In the genomic region with DNA sequence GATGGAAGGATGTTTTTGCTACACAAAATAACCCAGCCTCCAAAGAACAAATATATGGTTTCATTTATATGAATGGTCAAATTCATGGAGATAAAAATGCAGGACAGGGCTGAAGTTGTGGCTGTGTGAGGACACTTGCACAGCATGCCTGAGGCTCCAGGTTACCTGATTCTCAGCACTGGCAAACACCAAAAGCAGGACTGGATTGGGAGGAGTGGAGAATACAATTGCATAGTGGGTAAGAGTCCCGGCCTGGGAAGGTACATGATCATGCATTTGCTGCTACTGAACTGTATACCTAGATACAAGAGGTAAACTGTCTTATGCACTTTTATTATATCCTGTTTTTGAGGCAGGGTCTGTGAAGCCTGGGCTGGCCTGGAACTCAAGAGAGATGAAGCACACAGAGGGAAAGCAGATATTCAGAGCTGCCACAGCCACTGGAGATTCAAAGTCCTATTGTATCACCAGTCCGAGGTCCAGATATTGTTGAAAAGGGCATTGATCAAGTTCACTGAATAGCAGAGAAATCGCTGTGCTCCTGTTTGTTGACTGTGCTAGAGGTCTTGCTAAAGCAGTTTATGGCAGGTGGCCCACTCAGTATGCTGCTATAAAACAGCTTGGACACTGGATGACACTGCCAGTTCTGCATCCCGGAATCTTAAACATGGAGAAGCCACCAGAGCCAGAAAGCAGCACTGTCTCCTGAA, we compare ENCODE assay signal across 27 mouse cellular contexts. TPM values are rescaled to one million over a fixed set of nuclear protein-coding genes. Genes with fewer than 3 reads are reported as not detected.
DNase-seq lines count a peak whose midpoint lies in the region; ATAC-seq and TF ChIP-seq lines count a peak whose summit lies in the region.
"Had no signal": no experiment of that assay in that cellular context is flagged by ENCODE, and none has a peak within 500 bp of the region (broad histone marks: within the 10 kb centered on the region; RNA-seq: fewer than 3 reads in every experiment).

No protein-coding gene starts in this region.

- H3K9me3 ChIP-seq in embryonic facial prominence, embryonic 11.5 days (replicated peaks; ENCODE audit: control insufficient read depth, low read length), result no peaks in the 10 kb centered on the region
- H3K9me3 ChIP-seq in embryonic facial prominence, embryonic 10.5 days, result no peaks in the 10 kb centered on the region
- no peaks in the 10 kb centered on the region for H3K9me3 ChIP-seq in liver, postnatal 0 days (ENCODE audit: low read length)
- no peaks in the 10 kb centered on the region for H3K9me3 ChIP-seq in liver, embryonic 12.5 days (replicated peaks)
- H3K9me3 ChIP-seq: heart, embryonic 10.5 days; heart, embryonic 15.5 days; kidney, embryonic 15.5 days; midbrain, embryonic 13.5 days; neural tube, embryonic 15.5 days had no signal

- H3K4me2 ChIP-seq in embryonic facial prominence, embryonic 11.5 days (ENCODE audit: low read depth, low read length), result no peak overlapping the region
- H3K4me2 ChIP-seq in liver, postnatal 0 days (ENCODE audit: low read depth, low read length), result peak overlapping the region; percentile 32; the same call in 1 of the 2 replicates
- H3K4me2 ChIP-seq in liver, embryonic 12.5 days, result no peak overlapping the region
- H3K4me2 ChIP-seq: heart, embryonic 15.5 days; kidney, embryonic 15.5 days; midbrain, embryonic 13.5 days; neural tube, embryonic 15.5 days had no signal

- 62% methylated on average over 4 of the region's 4 CpGs for WGBS in embryonic facial prominence, embryonic 11.5 days
- 67% methylated on average over 4 of the region's 4 CpGs for WGBS in embryonic facial prominence, embryonic 10.5 days
- WGBS in liver, postnatal 0 days (ENCODE audit: insufficient replicate concordance), result 58% methylated on average over 4 of the region's 4 CpGs
- WGBS in liver, embryonic 12.5 days (ENCODE audit: insufficient replicate concordance), result 65% methylated on average over 4 of the region's 4 CpGs

- peaks cover 11% of the 10 kb centered on the region for H3K36me3 ChIP-seq in embryonic facial prominence, embryonic 11.5 days (replicated peaks; ENCODE audit: control insufficient read depth, insufficient read depth, low read depth, low read length)
- peaks cover 50% of the 10 kb centered on the region for H3K36me3 ChIP-seq in embryonic facial prominence, embryonic 10.5 days (replicated peaks)
- H3K36me3 ChIP-seq in liver, postnatal 0 days (replicated peaks; ENCODE audit: insufficient read depth, low read length), result peaks cover 41% of the 10 kb centered on the region
- H3K36me3 ChIP-seq in liver, embryonic 12.5 days, result peaks cover 48% of the 10 kb centered on the region

- H3K27ac ChIP-seq in embryonic facial prominence, embryonic 11.5 days (replicated peaks; ENCODE audit: low read depth, low read length), result no peak overlapping the region
- no peak overlapping the region for H3K27ac ChIP-seq in embryonic facial prominence, embryonic 10.5 days (replicated peaks)
- H3K27ac ChIP-seq in liver, postnatal 0 days (ENCODE audit: low read depth), result peak overlapping the region; percentile 60
- H3K27ac ChIP-seq in liver, embryonic 12.5 days, result no peak overlapping the region
- H3K27ac ChIP-seq: heart, embryonic 10.5 days; heart, embryonic 15.5 days; kidney, embryonic 15.5 days; macrophage; midbrain, embryonic 13.5 days; neural tube, embryonic 15.5 days; stomach, postnatal 0 days had no signal

- DNase-seq in embryonic facial prominence, embryonic 11.5 days (ENCODE audit: low spot score), result peak; percentile 41
- DNase-seq in embryonic facial prominence, embryonic 10.5 days (ENCODE audit: low spot score), result no peak
- DNase-seq in liver, postnatal 0 days, result no peak
- DNase-seq in retina, postnatal 1 day, result peak; percentile 48
- no peak for DNase-seq in retina, embryonic 14.5 days (ENCODE audit: low spot score)
- no peak for DNase-seq in kidney, postnatal 25 days
- DNase-seq: adrenal gland, postnatal 25 days; cerebellum, adult 9-10 months; gastrocnemius, postnatal 25 days; heart, adult 11 months; kidney, adult 18-20 months; kidney, postnatal 36 days; left cerebral cortex, postnatal 4 days; lung, adult 18-20 months; right cerebral cortex, adult 18-20 months; thymus, adult 18-20 months; thymus, postnatal 25 days had no signal

- H3K9ac ChIP-seq in embryonic facial prominence, embryonic 11.5 days (replicated peaks; ENCODE audit: low read length), result no peak overlapping the region
- no peak overlapping the region for H3K9ac ChIP-seq in liver, postnatal 0 days (replicated peaks)
- H3K9ac ChIP-seq in liver, embryonic 12.5 days, result no peak overlapping the region
- H3K9ac ChIP-seq: heart, embryonic 15.5 days; kidney, embryonic 15.5 days; midbrain, embryonic 13.5 days; neural tube, embryonic 15.5 days had no signal

- no peaks in the 10 kb centered on the region for H3K27me3 ChIP-seq in embryonic facial prominence, embryonic 11.5 days (ENCODE audit: control insufficient read depth, insufficient read depth, low read length)
- no peaks in the 10 kb centered on the region for H3K27me3 ChIP-seq in embryonic facial prominence, embryonic 10.5 days (replicated peaks; ENCODE audit: low read depth, poor library complexity, severe bottlenecking)
- H3K27me3 ChIP-seq in liver, postnatal 0 days (ENCODE audit: insufficient read depth, low read length), result no peaks in the 10 kb centered on the region
- H3K27me3 ChIP-seq in liver, embryonic 12.5 days (replicated peaks), result no peaks in the 10 kb centered on the region
- H3K27me3 ChIP-seq: heart, embryonic 15.5 days; kidney, embryonic 15.5 days; midbrain, embryonic 13.5 days; neural tube, embryonic 15.5 days had no signal

- no peak overlapping the region for H3K4me3 ChIP-seq in embryonic facial prominence, embryonic 11.5 days (ENCODE audit: low read depth, low read length)
- no peak overlapping the region for H3K4me3 ChIP-seq in embryonic facial prominence, embryonic 10.5 days
- H3K4me3 ChIP-seq in liver, postnatal 0 days (ENCODE audit: low read depth, low read length), result no peak overlapping the region
- H3K4me3 ChIP-seq in liver, embryonic 12.5 days, result no peak overlapping the region
- H3K4me3 ChIP-seq: heart, embryonic 10.5 days; heart, embryonic 15.5 days; kidney, embryonic 15.5 days; midbrain, embryonic 13.5 days; neural tube, embryonic 15.5 days had no signal

- TF ChIP-seq EP300 in liver, postnatal 0 days (IDR thresholded peaks at IDR 0.05; ENCODE audit: low read depth), result peak; percentile 41; the same call in 1 of the 2 replicates

- no peak for TF ChIP-seq CTCF in liver, postnatal 0 days (IDR thresholded peaks at IDR 0.05; ENCODE audit: low read depth)

- ATAC-seq in embryonic facial prominence, embryonic 11.5 days (replicated peaks; ENCODE audit: insufficient number of reproducible peaks, low FRiP score, low TSS enrichment, low read depth), result no peak
- peak; percentile 44 for ATAC-seq in liver, postnatal 0 days
- ATAC-seq in liver, embryonic 12.5 days, result no peak
- ATAC-seq: CD4-positive, CD25-positive, alpha-beta regulatory T cell, adult 4 months; forebrain, embryonic 14.5 days; midbrain, embryonic 13.5 days had no signal

- H3K4me1 ChIP-seq in embryonic facial prominence, embryonic 11.5 days (ENCODE audit: control insufficient read depth, insufficient read depth, low read length), result peaks cover 3% of the 10 kb centered on the region; the same call in 1 of the 2 replicates
- peaks cover 7% of the 10 kb centered on the region for H3K4me1 ChIP-seq in embryonic facial prominence, embryonic 10.5 days
- H3K4me1 ChIP-seq in liver, postnatal 0 days (ENCODE audit: insufficient read depth), result peaks cover 8% of the 10 kb centered on the region
- peaks cover 27% of the 10 kb centered on the region for H3K4me1 ChIP-seq in liver, embryonic 12.5 days

RNA-seq across cellular contexts. Expression of gene Snapin, which starts 3.2 kb away (rescaled TPM):
- polyA plus RNA-seq in embryonic facial prominence, embryonic 11.5 days (2014; fragmentation: Nextera tagmentation; extraction: Ambion mirVana), result 63.3 and 65.8 TPM in 2 replicates
- polyA plus RNA-seq in embryonic facial prominence, embryonic 10.5 days (2016; fragmentation: Nextera tagmentation; extraction: Ambion mirVana), result 55.5 and 57.2 TPM in 2 replicates
- polyA plus RNA-seq in liver, postnatal 0 days (2015; fragmentation: Nextera tagmentation; extraction: Ambion mirVana), result 23.6 and 24.2 TPM in 2 replicates
- 24.2 and 27.0 TPM in 2 replicates for polyA plus RNA-seq in liver, embryonic 12.5 days (2016; fragmentation: Nextera tagmentation; extraction: Ambion mirVana)

RNA-seq across cellular contexts. Expression of gene Chtop, which starts 15.3 kb away (rescaled TPM):
- 126 and 132 TPM in 2 replicates for polyA plus RNA-seq in embryonic facial prominence, embryonic 11.5 days (2014; fragmentation: Nextera tagmentation; extraction: Ambion mirVana)
- polyA plus RNA-seq in embryonic facial prominence, embryonic 10.5 days (2016; fragmentation: Nextera tagmentation; extraction: Ambion mirVana), result 181 and 188 TPM in 2 replicates
- 39.9 and 42.9 TPM in 2 replicates for polyA plus RNA-seq in liver, postnatal 0 days (2015; fragmentation: Nextera tagmentation; extraction: Ambion mirVana)
- 85.7 and 88.1 TPM in 2 replicates for polyA plus RNA-seq in liver, embryonic 12.5 days (2016; fragmentation: Nextera tagmentation; extraction: Ambion mirVana)

RNA-seq across cellular contexts. Expression of gene Ilf2, which starts 18.1 kb away (rescaled TPM):
- 364 and 383 TPM in 2 replicates for polyA plus RNA-seq in embryonic facial prominence, embryonic 11.5 days (2014; fragmentation: Nextera tagmentation; extraction: Ambion mirVana)
- 356 and 367 TPM in 2 replicates for polyA plus RNA-seq in embryonic facial prominence, embryonic 10.5 days (2016; fragmentation: Nextera tagmentation; extraction: Ambion mirVana)
- 23.1 and 27.6 TPM in 2 replicates for polyA plus RNA-seq in liver, postnatal 0 days (2015; fragmentation: Nextera tagmentation; extraction: Ambion mirVana)
- 100 and 103 TPM in 2 replicates for polyA plus RNA-seq in liver, embryonic 12.5 days (2016; fragmentation: Nextera tagmentation; extraction: Ambion mirVana)

RNA-seq across cellular contexts. Expression of gene S100a1, which starts 20.2 kb away (rescaled TPM):
- polyA plus RNA-seq in embryonic facial prominence, embryonic 11.5 days (2014; fragmentation: Nextera tagmentation; extraction: Ambion mirVana), result 8.4 and 13.4 TPM in 2 replicates
- polyA plus RNA-seq in embryonic facial prominence, embryonic 10.5 days (2016; fragmentation: Nextera tagmentation; extraction: Ambion mirVana), result 5.7 and 6.4 TPM in 2 replicates
- polyA plus RNA-seq in liver, postnatal 0 days (2015; fragmentation: Nextera tagmentation; extraction: Ambion mirVana), result 116 and 118 TPM in 2 replicates
- 13.2 and 15.0 TPM in 2 replicates for polyA plus RNA-seq in liver, embryonic 12.5 days (2016; fragmentation: Nextera tagmentation; extraction: Ambion mirVana)

RNA-seq across cellular contexts. Expression of gene S100a13, which starts 20.2 kb away (rescaled TPM):
- 12.9 and 14.6 TPM in 2 replicates for polyA plus RNA-seq in embryonic facial prominence, embryonic 11.5 days (2014; fragmentation: Nextera tagmentation; extraction: Ambion mirVana)
- 8.3 and 8.5 TPM in 2 replicates for polyA plus RNA-seq in embryonic facial prominence, embryonic 10.5 days (2016; fragmentation: Nextera tagmentation; extraction: Ambion mirVana)
- polyA plus RNA-seq in liver, postnatal 0 days (2015; fragmentation: Nextera tagmentation; extraction: Ambion mirVana), result 35.5 and 36.1 TPM in 2 replicates
- 18.4 and 20.4 TPM in 2 replicates for polyA plus RNA-seq in liver, embryonic 12.5 days (2016; fragmentation: Nextera tagmentation; extraction: Ambion mirVana)

Comparison
In these comparisons a context has a peak if more than half of its experiments do, and no peak if none do; other contexts are left out.
1. DNase-seq: peak in embryonic facial prominence, embryonic 11.5 days (single experiment) and retina, postnatal 1 day (single experiment); none in embryonic facial prominence, embryonic 10.5 days (single experiment), liver, postnatal 0 days (single experiment), retina, embryonic 14.5 days (single experiment) and kidney, postnatal 25 days (0 of 2).